Mouse (Mus musculus) monocyte, adult 59 days (primary cell): ENCODE results near the gene Nudt14. TPM values are rescaled to one million over a fixed set of nuclear protein-coding genes. Genes with fewer than 3 reads are reported as not detected.

Experiments
- total RNA-seq, 2 experiments: library from RNA; stranded (reverse); gene quantifications; one replicate each; pipeline ENCODE4 v1.2.4; 2023

Nudt14 gene
- 10 to 100 TPM; 11.6 to 13.5 TPM for total RNA-seq

DNA sequence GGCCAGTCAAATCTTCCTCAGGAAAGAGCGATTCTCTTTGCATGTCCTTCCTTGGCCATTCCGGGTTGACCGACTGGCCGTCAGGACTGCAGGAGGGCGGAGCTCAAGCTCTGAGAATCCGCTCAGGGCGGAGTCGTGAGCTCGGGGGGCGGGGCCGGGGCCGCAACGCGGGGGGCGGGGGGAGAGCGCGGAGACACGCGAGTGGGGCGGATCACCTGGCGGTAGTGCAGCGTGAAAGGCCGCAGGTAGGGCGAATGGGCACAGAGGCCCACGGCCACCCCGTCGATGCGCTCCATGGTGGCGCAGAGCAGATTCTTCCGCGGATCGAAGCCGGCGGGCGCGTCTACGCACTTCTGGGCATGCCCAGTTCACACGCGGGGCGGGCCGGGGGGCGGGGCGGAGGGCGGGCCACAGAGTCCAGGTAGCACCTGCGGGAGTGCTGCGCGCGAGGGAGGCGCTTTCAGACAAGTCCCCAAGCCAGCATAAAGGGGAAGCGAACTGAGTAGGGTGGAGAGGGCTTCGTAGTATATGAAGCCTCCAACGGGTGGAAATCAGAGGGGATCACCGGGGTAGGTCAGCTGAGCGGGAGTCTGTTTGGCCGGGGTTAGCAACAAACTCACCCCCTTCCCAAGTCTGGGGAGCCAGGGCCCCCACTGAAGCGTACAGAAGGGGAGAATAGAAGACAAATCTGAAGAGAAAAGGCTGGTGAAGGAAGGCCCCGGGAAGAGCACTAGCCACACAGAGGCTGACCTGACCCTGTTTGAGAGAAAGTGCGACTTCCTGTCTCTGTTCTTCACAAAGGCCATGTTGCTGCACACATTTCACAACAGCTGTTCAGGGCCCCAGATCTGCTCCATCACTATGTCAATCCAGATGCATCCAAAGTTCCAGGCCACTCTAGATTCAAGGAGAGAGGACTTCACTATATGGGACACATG lies at the start of gene Nudt14:
TSS of gene Nudt14 (minus strand) at position 349 of the 938 bp plus-strand sequence.

GRCm38 (mm10) chr12:112976371-112977073 lies 34.6 kb upstream of the Nudt14 start, which contains the start of gene Btbd6:
Gene Btbd6, plus strand, starts transcription at chr12:112976482.

DNA sequence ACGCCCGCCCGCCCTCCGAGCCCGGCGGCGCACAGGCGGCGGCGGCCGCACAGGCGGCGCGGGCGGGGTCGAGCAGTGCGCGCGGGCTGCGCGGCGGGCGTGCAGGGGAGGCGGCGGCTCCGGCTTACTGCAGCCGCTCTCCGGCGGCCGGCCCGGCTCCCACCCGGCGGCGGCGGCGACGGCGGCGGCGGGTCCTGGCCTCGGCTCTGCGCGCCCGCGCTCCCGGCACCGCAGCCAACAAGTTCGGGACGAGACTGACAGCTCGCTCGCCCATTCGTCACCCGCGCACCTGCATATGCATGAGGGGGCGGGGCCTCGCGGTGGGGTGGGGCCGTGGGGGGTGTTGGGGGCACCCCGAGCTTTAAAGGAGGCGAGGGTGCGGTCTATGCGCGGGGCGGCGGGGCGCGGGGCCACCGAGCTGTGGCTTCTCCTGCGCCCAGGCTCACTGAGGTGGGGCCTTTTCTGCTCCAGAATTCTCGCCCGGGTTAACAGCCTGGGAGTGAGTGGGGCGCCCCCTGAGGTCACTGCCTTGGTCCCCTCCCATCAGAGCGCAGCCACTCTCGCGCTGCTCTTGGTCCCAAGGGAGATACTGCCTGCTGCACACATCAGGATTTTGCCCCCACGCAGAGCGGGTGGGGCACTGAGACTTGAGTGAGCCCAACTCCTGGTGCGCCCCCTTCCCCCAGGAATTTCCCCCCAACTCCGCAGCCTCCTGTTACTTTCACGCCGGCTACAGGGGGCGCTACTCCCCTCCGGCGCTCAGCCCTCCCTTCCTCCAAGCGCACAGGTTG lies 12.2 kb downstream of the Nudt14 start, which contains the start of gene Jag2:
TSS of gene Jag2 (minus strand) at position 215 of the 791 bp plus-strand sequence.

Other genes starting within 250 kb of the Nudt14 start
- 1 to 10 TPM in 1 of 2 experiments, under 1 TPM in 1; 0.68 to 2.7 TPM for gene Cep170b, start 221.7 kb downstream of the Nudt14 start, total RNA-seq
- 1,000 to 10,000 TPM; 1,046 to 1,124 TPM for gene Pld4, start 181.5 kb downstream of the Nudt14 start, total RNA-seq
- 1 to 10 TPM; 4.4 to 5.4 TPM for gene Ahnak2, start 139.5 kb downstream of the Nudt14 start, total RNA-seq
- gene Clba1, start 133.2 kb downstream of the Nudt14 start, total RNA-seq: 1 to 10 TPM; 1.5 to 2.5 TPM
- gene Cdca4, start 112.7 kb downstream of the Nudt14 start, total RNA-seq: 10 to 100 TPM; 16.6 to 17.5 TPM
- gene Gpr132, start 73.9 kb downstream of the Nudt14 start, total RNA-seq: 100 to 1,000 TPM; 208 to 247 TPM
- gene Jag2, start 12.3 kb downstream of the Nudt14 start, total RNA-seq: 1 to 10 TPM; 3.6 to 4.5 TPM
- 1 to 10 TPM; 3.8 to 4.5 TPM for gene Btbd6, start 34.4 kb upstream of the Nudt14 start, total RNA-seq
- gene Brf1, start 58.6 kb upstream of the Nudt14 start, total RNA-seq: 100 to 1,000 TPM in 1 of 2 experiments, 10 to 100 TPM in 1; 93.0 to 106 TPM
- 100 to 1,000 TPM; 145 to 154 TPM for gene Pacs2, start 72.4 kb upstream of the Nudt14 start, total RNA-seq
- gene Tex22, start 132.4 kb upstream of the Nudt14 start, total RNA-seq: 1 to 10 TPM; 1.4 to 2.2 TPM
- 10 to 100 TPM; 40.3 to 40.7 TPM for gene Mta1, start 156.2 kb upstream of the Nudt14 start, total RNA-seq
- gene Crip2, start 198.1 kb upstream of the Nudt14 start, total RNA-seq: 10 to 100 TPM; 69.7 to 70.5 TPM
- 1,000 to 10,000 TPM; 2,128 to 2,165 TPM for gene Crip1, start 204.2 kb upstream of the Nudt14 start, total RNA-seq
- gene Tedc1, start 214.3 kb upstream of the Nudt14 start, total RNA-seq: 1 to 10 TPM; 5.4 to 6.7 TPM
- gene Tmem121, start 243.8 kb upstream of the Nudt14 start, total RNA-seq: not detected